ENCODE assay signal across 15 mouse cellular contexts in the genomic region with DNA sequence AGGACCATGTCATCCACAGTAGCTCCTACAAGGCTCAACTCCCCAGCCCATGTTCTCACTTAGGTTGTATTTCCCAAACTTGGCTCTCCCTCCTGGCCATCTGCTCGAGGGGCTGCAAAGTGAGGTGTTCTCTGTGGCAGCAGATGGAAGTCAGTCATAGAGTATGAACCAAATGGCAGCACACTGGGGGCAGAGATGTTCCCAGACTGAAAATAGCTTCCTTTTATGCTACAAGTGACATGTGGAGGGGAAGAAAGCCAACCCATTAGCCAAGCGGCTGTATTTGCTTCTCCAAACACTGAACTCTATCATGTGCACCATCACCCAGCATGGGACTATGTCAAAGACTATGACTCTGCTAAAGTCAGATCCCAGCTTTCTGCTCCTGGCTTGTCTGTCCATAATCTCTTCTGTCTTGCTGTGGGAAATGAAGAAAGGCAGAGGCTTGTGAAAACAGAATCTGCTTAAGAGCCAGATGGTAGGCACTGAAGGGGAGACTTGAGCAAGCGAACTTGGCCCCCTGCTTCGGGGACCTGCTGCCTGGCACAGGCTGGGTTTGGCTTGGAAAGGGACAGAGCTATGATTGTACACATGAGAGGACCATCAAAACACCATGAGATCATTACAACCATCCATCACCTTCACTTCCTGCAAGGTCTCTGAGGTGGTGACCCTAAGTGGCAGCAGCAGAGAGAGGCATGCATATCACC. TPM values are rescaled to one million over a fixed set of nuclear protein-coding genes. Genes with fewer than 3 reads are reported as not detected.
DNase-seq lines count a peak whose midpoint lies in the region; ATAC-seq lines count a peak whose summit lies in the region.
"Had no signal": no experiment of that assay in that cellular context is flagged by ENCODE, and none has a peak within 500 bp of the region (broad histone marks: within the 10 kb centered on the region; RNA-seq: fewer than 3 reads in every experiment).

No protein-coding gene starts in this region.

- no peaks in the 10 kb centered on the region for H3K9me3 ChIP-seq in forebrain, embryonic 15.5 days
- no peaks in the 10 kb centered on the region for H3K9me3 ChIP-seq in forebrain, embryonic 10.5 days
- H3K9me3 ChIP-seq in limb, embryonic 10.5 days (replicated peaks): no peaks in the 10 kb centered on the region
- H3K9me3 ChIP-seq: heart, embryonic 12.5 days had no signal

- H3K27ac ChIP-seq in forebrain, embryonic 15.5 days (replicated peaks): no peak overlapping the region
- H3K27ac ChIP-seq in forebrain, embryonic 10.5 days: no peak overlapping the region
- H3K27ac ChIP-seq in limb, embryonic 10.5 days: no peak overlapping the region
- H3K27ac ChIP-seq: macrophage had no signal

- H3K9ac ChIP-seq in forebrain, embryonic 15.5 days (replicated peaks): no peak overlapping the region
- H3K9ac ChIP-seq: heart, embryonic 12.5 days had no signal

- no peaks in the 10 kb centered on the region for H3K27me3 ChIP-seq in forebrain, embryonic 15.5 days
- H3K27me3 ChIP-seq in forebrain, embryonic 10.5 days (ENCODE audit: poor library complexity, severe bottlenecking): no peaks in the 10 kb centered on the region
- no peaks in the 10 kb centered on the region for H3K27me3 ChIP-seq in limb, embryonic 10.5 days (ENCODE audit: low read depth, poor library complexity, severe bottlenecking)
- H3K27me3 ChIP-seq: heart, embryonic 12.5 days had no signal

- 64% methylated on average over 4 of the region's 4 CpGs for WGBS in forebrain, embryonic 15.5 days
- 84% methylated on average over 4 of the region's 4 CpGs for WGBS in forebrain, embryonic 10.5 days
- WGBS in limb, embryonic 10.5 days: 77% methylated on average over 4 of the region's 4 CpGs

- H3K4me3 ChIP-seq in forebrain, embryonic 15.5 days: no peak overlapping the region
- no peak overlapping the region for H3K4me3 ChIP-seq in forebrain, embryonic 10.5 days
- no peak overlapping the region for H3K4me3 ChIP-seq in limb, embryonic 10.5 days
- H3K4me3 ChIP-seq: heart, embryonic 12.5 days had no signal

- ATAC-seq in forebrain, embryonic 15.5 days (replicated peaks): peak; percentile 57; the same call in 1 of the 2 replicates
- no peak for ATAC-seq in activated CD4-positive, CD25-positive, alpha-beta regulatory T cell, adult 4 months
- ATAC-seq: intestine, postnatal 0 days had no signal

- H3K4me1 ChIP-seq in forebrain, embryonic 15.5 days: 0 out of 2 replicates have a peak, but pooled peaks cover 2% of the 10 kb centered on the region
- no peaks in the 10 kb centered on the region for H3K4me1 ChIP-seq in forebrain, embryonic 10.5 days
- 0 out of 2 replicates have a peak, but pooled peaks cover 2% of the 10 kb centered on the region for H3K4me1 ChIP-seq in limb, embryonic 10.5 days
- H3K4me1 ChIP-seq: heart, embryonic 12.5 days had no signal

- intact Hi-C loops in left cerebral cortex, postnatal 4 days (cut with DNase I): no loop called here

- no peaks in the 10 kb centered on the region for H3K36me3 ChIP-seq in forebrain, embryonic 15.5 days
- H3K36me3 ChIP-seq in forebrain, embryonic 10.5 days (replicated peaks): no peaks in the 10 kb centered on the region
- H3K36me3 ChIP-seq in limb, embryonic 10.5 days: no peaks in the 10 kb centered on the region
- H3K36me3 ChIP-seq: heart, embryonic 12.5 days had no signal

- no peak overlapping the region for H3K4me2 ChIP-seq in forebrain, embryonic 15.5 days (replicated peaks)
- H3K4me2 ChIP-seq: heart, embryonic 12.5 days had no signal

- DNase-seq in forebrain, embryonic 10.5 days (ENCODE audit: extremely low spot score, low spot score): no peak
- DNase-seq in cerebellum, adult 9-10 months: peak; percentile 96
- DNase-seq in layer of hippocampus, adult 9-10 months (ENCODE audit: low spot score): peak; percentile 79
- DNase-seq in left cerebral cortex, postnatal 4 days: peak; percentile 81
- DNase-seq in limb, embryonic 10.5 days (ENCODE audit: low spot score): no peak
- DNase-seq in urinary bladder, adult 18-20 months (ENCODE audit: low spot score in 2 of 2): no peak
- DNase-seq: adrenal gland, adult 2 months; thymus, postnatal 25 days had no signal

RNA-seq across cellular contexts. Expression of a gene that starts 41.6 kb away (rescaled TPM):
- 0.70 and 0.72 TPM in 2 replicates for polyA plus RNA-seq in forebrain, embryonic 15.5 days (2015; fragmentation: Nextera tagmentation; extraction: Ambion mirVana)
- polyA plus RNA-seq in forebrain, embryonic 10.5 days (2016; fragmentation: Nextera tagmentation; extraction: Ambion mirVana): 0.12 and 0.14 TPM in 2 replicates
- 10 to 100 TPM; 10.1 to 11.8 TPM for total RNA-seq in left cerebral cortex, postnatal 4 days (2021)
- polyA plus RNA-seq in limb, embryonic 10.5 days (2016; fragmentation: Nextera tagmentation; extraction: Ambion mirVana): 0.03 TPM in 1 of 2 replicates, not detected in the other
- under 1 TPM in 1 of 2 experiments, not detected in 1; 0.22 TPM for polyA plus RNA-seq in activated CD4-positive, CD25-positive, alpha-beta regulatory T cell, adult 4 months (2017; shearing (Covaris generic))
- total RNA-seq: liver, adult 2 months; MEL had no signal
- polyA plus RNA-seq: liver, adult 2 months had no signal

Comparison
In these comparisons a context has a peak if more than half of its experiments do, and no peak if none do; other contexts are left out.
1. DNase-seq: peak in cerebellum, adult 9-10 months (single experiment), layer of hippocampus, adult 9-10 months (single experiment) and left cerebral cortex, postnatal 4 days (single experiment); none in forebrain, embryonic 10.5 days (single experiment), limb, embryonic 10.5 days (single experiment) and urinary bladder, adult 18-20 months (0 of 2).